Mouse (Mus musculus) heart, embryonic 14.5 days (tissue): ENCODE data around the gene Mrpl46. TPM values are rescaled to one million over a fixed set of nuclear protein-coding genes. Genes with fewer than 3 reads are reported as not detected.

Experiments
- ATAC-seq: fragments of 200-750 bp; cut with Nextera tagmentation; 2 replicates; pipeline ENCODE4 v1.8.0; 2017; ENCODE audit warnings: low read depth, moderate TSS enrichment; ENCODE audit not compliant: insufficient number of reproducible peaks, insufficient read depth, low FRiP score
- H3K27ac ChIP-seq, 2 experiments: fragments of 200-500 bp in 1 of 2; fragments of 300-500 bp in 1 of 2; sonication (generic) in 1 of 2; replicated peaks in 1 of 2; 2 replicates each; pipeline ENCODE4 v1.5.1; 2012 to 2014; ENCODE audit warnings: low read depth in 2 of 2, low read length in 2 of 2, control low read depth in 1 of 2, mild to moderate bottlenecking in 1 of 2, mixed read lengths in 1 of 2; ENCODE audit not compliant: control insufficient read depth in 1 of 2, insufficient read depth in 1 of 2
- H3K27me3 ChIP-seq: fragments of 300-500 bp; sonication (generic); 2 replicates; pipeline ENCODE4 v1.6.1; 2014; ENCODE audit warnings: mild to moderate bottlenecking, low read length, control low read depth; ENCODE audit not compliant: control insufficient read depth, insufficient read depth
- H3K36me3 ChIP-seq: fragments of 300-500 bp; sonication (generic); 2 replicates; pipeline ENCODE4 v1.6.1; 2014; ENCODE audit warnings: mild to moderate bottlenecking, control low read depth, low read length, mixed read lengths; ENCODE audit not compliant: control insufficient read depth, insufficient read depth
- H3K4me1 ChIP-seq, 2 experiments: fragments of 200-500 bp in 1 of 2; fragments of 300-500 bp in 1 of 2; sonication (generic) in 1 of 2; 2 replicates each; pipeline ENCODE4 v1.6.1; 2012 to 2014; ENCODE audit warnings: low read length in 2 of 2, control low read depth in 1 of 2, mixed read lengths in 1 of 2; ENCODE audit not compliant: control insufficient read depth in 2 of 2, insufficient read depth in 2 of 2
- H3K4me2 ChIP-seq: fragments of 300-500 bp; sonication (generic); 2 replicates; pipeline ENCODE4 v1.6.1; 2014; ENCODE audit warnings: mild to moderate bottlenecking, low read length
- H3K4me3 ChIP-seq, 2 experiments: fragments of 200-500 bp in 1 of 2; fragments of 300-500 bp in 1 of 2; sonication (generic) in 1 of 2; 2 replicates each; pipeline ENCODE4 v1.5.1; 2012 to 2014; ENCODE audit warnings: low read length in 2 of 2, mild to moderate bottlenecking in 2 of 2, control low read depth in 1 of 2, low read depth in 1 of 2, moderate library complexity in 1 of 2; ENCODE audit not compliant: control insufficient read depth in 1 of 2, insufficient read depth in 1 of 2
- H3K9ac ChIP-seq: fragments of 300-500 bp; sonication (generic); 2 replicates; pipeline ENCODE4 v1.6.1; 2014; ENCODE audit warnings: mild to moderate bottlenecking, low read length
- H3K9me3 ChIP-seq: fragments of 300-500 bp; sonication (generic); 2 replicates; pipeline ENCODE4 v1.6.1; 2016; ENCODE audit warnings: low read length, control low read depth; ENCODE audit not compliant: control insufficient read depth
- WGBS: fragments of 180-500 bp; shearing (Covaris S2); extraction: QIAGEN DNeasy Blood & Tissue Kit; methylation state at CpG from one replicate; pipeline ENCODE4 v1.1.7; 2014; 5-methylcytosine and 5-hydroxymethylcytosine counted together
- polyA plus RNA-seq: library from polyadenylated mRNA; unstranded; fragments of >200 nt; fragmentation: Nextera tagmentation; extraction: Ambion mirVana; gene quantifications from 2 replicates; pipeline ENCODE4 v1.2.1, GENCODE M21; 2014

Gene Mrpl46
- polyA plus RNA-seq, 1 experiment from 2014 or later: 59.1 TPM

DNA sequence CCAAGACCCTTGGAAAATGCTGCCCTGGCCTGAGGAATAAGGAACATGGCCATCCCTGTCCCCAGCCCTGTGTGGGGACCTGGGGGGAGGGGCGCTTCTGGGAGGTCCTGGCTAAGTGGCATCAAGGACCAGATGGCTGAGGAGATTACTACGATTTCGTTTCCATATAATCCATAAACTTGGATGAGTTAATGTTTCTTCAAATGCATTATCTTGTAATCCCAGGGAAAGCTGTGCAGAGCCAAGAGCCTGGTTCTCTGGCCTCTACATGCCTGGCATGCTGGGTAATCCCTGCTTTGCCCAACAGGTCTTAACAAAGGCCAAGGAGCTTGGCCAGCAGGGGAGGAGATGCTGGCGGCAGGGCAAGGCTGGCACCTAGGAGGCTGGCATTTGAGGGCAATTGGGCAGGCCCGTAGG is 18.1 kb downstream of the Mrpl46 start:
- no peak for ATAC-seq
- Histone ChIP-seq H3K27me3 (peaks cover 11% of the 10 kb centered on the region), H3K4me3 (no peak overlapping the region), H3K9me3 (no peaks in the 10 kb centered on the region), H3K9ac (no peak overlapping the region), H3K4me2 (no peak overlapping the region), H3K27ac (no peak overlapping the region), H3K36me3 (no peaks in the 10 kb centered on the region), H3K4me1 (no peaks in the 10 kb centered on the region; a peak in 1 of 4 replicates)
- 70% methylated on average over 5 of the region's 5 CpGs for WGBS

DNA sequence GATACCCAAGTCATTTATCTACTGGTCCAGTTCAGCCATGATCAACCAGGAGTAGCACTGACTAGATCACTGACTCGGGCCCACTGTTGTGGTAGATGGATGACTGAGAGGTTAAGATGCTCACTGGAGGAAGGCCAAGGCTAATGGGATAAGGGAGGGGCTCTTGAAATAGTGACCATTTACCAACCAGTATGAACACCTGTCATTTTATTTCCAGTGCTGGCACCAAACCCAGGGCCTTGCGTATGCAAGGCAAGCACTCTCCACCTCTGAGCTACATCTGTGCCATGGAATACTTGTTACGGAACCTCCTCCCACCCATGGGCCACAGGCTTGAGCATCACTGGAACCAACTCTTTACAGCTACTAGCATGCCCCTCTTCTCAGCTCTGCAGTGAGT is 19.5 kb downstream of the Mrpl46 start:
- Histone ChIP-seq H3K4me2 (no peak overlapping the region), H3K4me1 (no peaks in the 10 kb centered on the region; a peak in 1 of 4 replicates), H3K36me3 (no peaks in the 10 kb centered on the region), H3K27ac (no peak overlapping the region), H3K4me3 (no peak overlapping the region), H3K27me3 (peaks cover 11% of the 10 kb centered on the region), H3K9me3 (no peaks in the 10 kb centered on the region), H3K9ac (no peak overlapping the region)
- 89% methylated on average over 3 of the region's 3 CpGs for WGBS
- ATAC-seq: no peak

DNA sequence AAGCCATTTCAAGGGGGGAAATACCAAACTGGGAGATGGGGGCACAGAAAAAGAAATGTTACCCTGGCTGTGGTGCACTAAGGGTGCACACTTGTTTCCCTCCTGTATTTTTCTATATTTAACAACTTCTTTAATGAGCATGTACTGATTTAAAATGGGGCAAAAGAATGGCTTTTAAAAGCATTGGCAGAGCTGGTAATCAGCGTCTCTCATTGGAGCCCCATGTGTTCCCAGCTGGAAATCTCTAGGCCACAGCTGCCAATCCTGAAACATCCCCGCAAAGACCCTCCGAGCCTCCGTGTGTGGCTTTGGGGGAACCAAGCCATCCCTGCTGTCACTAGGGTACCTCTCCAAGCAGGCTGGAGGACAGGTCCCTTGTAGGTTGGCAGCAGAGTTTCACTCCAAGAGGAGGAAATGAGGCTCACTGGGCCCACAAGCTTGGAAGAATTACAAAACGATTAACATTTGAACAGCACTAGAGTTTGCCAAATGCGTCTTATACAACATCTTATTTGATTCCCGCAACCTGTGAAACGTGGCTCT is 28.8 kb downstream of the Mrpl46 start:
- Histone ChIP-seq H3K27ac (no peak overlapping the region), H3K9me3 (no peaks in the 10 kb centered on the region), H3K9ac (no peak overlapping the region), H3K4me3 (no peak overlapping the region), H3K36me3 (no peaks in the 10 kb centered on the region), H3K27me3 (no peaks in the 10 kb centered on the region), H3K4me1 (no peaks in the 10 kb centered on the region), H3K4me2 (no peak overlapping the region)
- no peak for ATAC-seq
- 55% methylated on average over 8 of the region's 8 CpGs for WGBS

DNA sequence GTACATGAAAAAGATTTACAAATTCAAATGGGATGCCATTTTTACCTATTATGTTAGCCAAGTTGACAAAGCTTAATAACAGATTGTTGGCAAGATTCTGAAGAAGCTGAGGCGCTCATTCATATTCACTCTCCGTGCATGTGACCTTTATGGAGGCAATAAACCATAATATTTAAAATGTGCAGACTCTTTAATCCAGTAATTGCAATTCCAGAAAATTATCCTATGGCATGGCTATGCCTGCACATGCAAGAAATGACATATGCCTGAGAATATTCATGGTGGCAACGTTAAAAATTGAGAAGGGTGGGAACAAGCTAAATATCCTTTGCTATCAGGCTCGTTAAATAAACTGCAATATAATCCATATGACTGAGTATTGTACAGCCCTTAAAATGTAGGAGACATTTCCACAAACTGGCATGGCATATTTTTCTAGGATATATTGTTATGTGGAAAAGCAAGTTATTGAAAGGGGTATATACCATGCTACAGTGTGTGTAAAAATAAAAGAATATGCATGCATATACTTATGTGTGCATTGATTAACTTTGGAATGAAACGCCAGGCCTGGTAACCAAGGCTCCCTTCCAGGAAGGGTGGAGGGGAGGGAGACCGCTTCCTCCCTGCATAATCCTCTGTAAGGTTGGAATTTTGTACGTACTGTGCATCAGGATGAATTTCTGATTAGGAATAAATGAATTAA is 29.4 kb downstream of the Mrpl46 start:
- ATAC-seq: no peak
- WGBS: 75% methylated on average over 7 of the region's 7 CpGs
- Histone ChIP-seq H3K27ac (no peak overlapping the region), H3K27me3 (no peaks in the 10 kb centered on the region), H3K9me3 (no peaks in the 10 kb centered on the region), H3K9ac (no peak overlapping the region), H3K4me3 (no peak overlapping the region), H3K4me1 (no peaks in the 10 kb centered on the region), H3K4me2 (no peak overlapping the region), H3K36me3 (no peaks in the 10 kb centered on the region)

DNA sequence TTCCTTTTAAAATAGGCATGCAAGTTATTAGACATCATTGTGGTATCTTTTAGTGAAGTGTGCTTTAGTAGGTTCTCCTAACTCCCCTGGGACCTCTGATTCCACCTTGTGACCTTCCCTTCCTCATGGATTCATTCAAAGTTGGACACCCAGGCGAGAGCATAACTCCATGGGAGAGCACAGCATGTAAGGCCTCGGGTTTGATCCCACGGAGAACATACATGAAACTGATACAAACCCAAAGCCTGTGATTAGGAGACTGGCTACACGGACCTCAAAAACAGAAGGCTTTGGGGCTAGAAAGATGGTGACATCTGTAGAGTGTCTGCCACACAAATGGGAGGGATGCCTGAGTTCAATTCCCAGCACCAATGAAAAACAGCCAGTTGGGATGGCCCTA is 30.4 kb downstream of the Mrpl46 start:
- Histone ChIP-seq H3K9ac (no peak overlapping the region), H3K4me1 (no peaks in the 10 kb centered on the region), H3K27me3 (no peaks in the 10 kb centered on the region), H3K9me3 (no peaks in the 10 kb centered on the region), H3K36me3 (no peaks in the 10 kb centered on the region), H3K4me3 (no peak overlapping the region), H3K4me2 (no peak overlapping the region), H3K27ac (no peak overlapping the region)
- 85% methylated on average over 4 of the region's 4 CpGs for WGBS
- ATAC-seq: no peak

- ATAC-seq: no peak
- Histone ChIP-seq H3K9me3 (no peaks in the 10 kb centered on the region), H3K36me3 (no peaks in the 10 kb centered on the region), H3K9ac (no peak overlapping the region), H3K27ac (no peak overlapping the region), H3K4me3 (no peak overlapping the region), H3K4me2 (no peak overlapping the region), H3K4me1 (no peaks in the 10 kb centered on the region), H3K27me3 (no peaks in the 10 kb centered on the region)
- 53% methylated on average over 5 of the region's 5 CpGs for WGBS
Measured at GRCm38 (mm10) chr7:78743731-78744385, 39.5 kb downstream of the Mrpl46 start.

DNA sequence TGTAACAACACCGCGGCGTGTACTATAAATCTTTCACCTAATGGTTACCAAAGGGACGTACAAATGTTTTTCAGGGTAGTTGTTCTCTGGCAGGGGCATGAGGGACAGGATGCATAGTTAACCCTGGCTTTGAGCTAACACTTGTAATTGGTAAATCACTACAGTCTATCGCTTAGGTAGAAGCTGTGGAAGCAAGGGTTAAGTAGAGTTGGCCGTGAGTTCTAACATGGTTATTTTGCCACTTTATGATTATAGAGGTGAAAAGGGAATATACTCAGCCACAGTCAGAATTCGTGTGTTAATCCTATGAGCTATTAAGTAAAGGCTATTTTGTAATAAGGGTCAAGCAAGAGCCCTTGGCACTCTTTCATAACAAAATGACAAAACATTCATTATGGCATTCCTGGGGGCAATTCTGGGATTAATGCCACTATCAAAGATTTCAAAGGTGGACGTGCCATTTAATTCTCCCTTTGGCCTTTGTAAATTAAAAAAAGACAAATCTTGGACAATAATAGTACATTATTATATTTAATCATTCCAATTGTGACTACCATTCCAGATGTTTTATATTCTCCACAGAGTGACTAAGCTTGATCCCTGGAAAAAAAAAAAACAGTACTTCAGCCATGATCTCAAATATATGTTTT is 43.9 kb downstream of the Mrpl46 start:
- Histone ChIP-seq H3K4me2 (no peak overlapping the region), H3K4me3 (no peak overlapping the region), H3K9me3 (no peaks in the 10 kb centered on the region), H3K27me3 (no peaks in the 10 kb centered on the region), H3K9ac (no peak overlapping the region), H3K4me1 (no peaks in the 10 kb centered on the region), H3K36me3 (no peaks in the 10 kb centered on the region), H3K27ac (no peak overlapping the region)
- 85% methylated on average over 8 of the region's 8 CpGs for WGBS
- no peak for ATAC-seq
